Mouse (Mus musculus) G1E (cell line): ENCODE measurements around the gene Stx1a. TPM values are rescaled to one million over a fixed set of nuclear protein-coding genes. Genes with fewer than 3 reads are reported as not detected.

Experiments
- ATAC-seq: 2 replicates; pipeline ENCODE4 v1.8.0; 2016; ENCODE audit warnings: mild to moderate bottlenecking; ENCODE audit not compliant: insufficient number of reproducible peaks, poor library complexity, low FRiP score, severe bottlenecking; ENCODE audit errors: extremely low read depth
- DNase-seq: peaks from one replicate; pipeline ENCODE4 v3.0.0; 2012; ENCODE audit warnings: low spot score
- H3K27me3 ChIP-seq: 2 replicates; pipeline ENCODE4 v1.6.1; 2012; ENCODE audit warnings: mild to moderate bottlenecking, low read length, inconsistent platforms; ENCODE audit not compliant: insufficient read depth
- H3K36me3 ChIP-seq: replicated peaks from 2 replicates; pipeline ENCODE3; 2012; ENCODE audit warnings: mild to moderate bottlenecking, inconsistent platforms
- H3K4me1 ChIP-seq: 2 replicates; pipeline ENCODE4 v1.6.1; 2012; ENCODE audit warnings: low read depth, low read length, inconsistent platforms, mixed read lengths; ENCODE audit not compliant: insufficient read depth
- H3K4me3 ChIP-seq: 2 replicates; pipeline ENCODE4 v1.5.1; 2012; ENCODE audit warnings: low read depth, mild to moderate bottlenecking, inconsistent platforms, low read length, moderate library complexity, mixed read lengths
- H3K9me3 ChIP-seq: replicated peaks from 2 replicates; pipeline ENCODE4 v1.6.1; 2012; ENCODE audit warnings: inconsistent platforms
- CTCF ChIP-seq: IDR thresholded peaks from 2 replicates; pipeline ENCODE4 v1.5.1; 2012; ENCODE audit warnings: low read depth, low read length, inconsistent platforms, mixed read lengths
- GATA1 ChIP-seq: IDR thresholded peaks from 2 replicates; pipeline ENCODE4 v1.6.1; 2012; ENCODE audit warnings: borderline replicate concordance, low read length, inconsistent platforms, mixed read lengths
- GATA2 ChIP-seq: IDR thresholded peaks from 2 replicates; pipeline ENCODE4 v1.6.1; 2012; ENCODE audit warnings: low read depth, low read length, inconsistent platforms, borderline replicate concordance
- POLR2AphosphoS5 ChIP-seq: IDR thresholded peaks from 2 replicates; pipeline ENCODE4 v1.6.1; 2012; ENCODE audit warnings: low read depth, low read length, inconsistent platforms; ENCODE audit not compliant: insufficient replicate concordance
- TAL1 ChIP-seq: conservative IDR thresholded peaks from 2 replicates; pipeline ENCODE4 v1.6.1; 2012; ENCODE audit warnings: low read depth, low read length, inconsistent platforms, mixed read lengths
- polyA plus RNA-seq: library from polyadenylated mRNA; stranded (reverse); fragments of >175 nt; gene quantifications from 2 replicates; pipeline ENCODE4 v1.2.3, GENCODE M21; 2012
- total RNA-seq, 2 experiments: library from RNA; stranded (forward) in 1 of 2; stranded (reverse) in 1 of 2; fragments of 200-1000 nt in 1 of 2; fragments of >200 nt in 1 of 2; fragmentation: Nextera tagmentation in 1 of 2; gene quantifications; 2 replicates each; pipeline ENCODE4 v1.2.3; 2014 to 2017

The Stx1a gene
- total and polyA plus RNA-seq, 3 experiments: 2.9 to 5.6 (median 4.1) TPM

GRCm38 (mm10) chr5:135076368-135076767 is 53.1 kb downstream of the Stx1a start:
- TF ChIP-seq GATA1 (no peak), TAL1 (no peak), POLR2AphosphoS5 (no peak), GATA2 (no peak), CTCF (no peak)
- Histone ChIP-seq H3K4me1 (peaks cover 30% of the 10 kb centered on the region), H3K36me3 (no peaks in the 10 kb centered on the region), H3K27me3 (peaks cover 43% of the 10 kb centered on the region), H3K9me3 (no peaks in the 10 kb centered on the region), H3K4me3 (no peak overlapping the region)
- DNase-seq (no peak), ATAC-seq (no peak)

- Histone ChIP-seq H3K4me3 (no peak overlapping the region), H3K36me3 (no peaks in the 10 kb centered on the region), H3K27me3 (peaks cover 44% of the 10 kb centered on the region), H3K9me3 (no peaks in the 10 kb centered on the region), H3K4me1 (peaks cover 30% of the 10 kb centered on the region)
- DNase-seq (no peak), ATAC-seq (no peak)
- TF ChIP-seq CTCF (no peak), GATA2 (no peak), POLR2AphosphoS5 (no peak), GATA1 (no peak), TAL1 (no peak)
Measured at GRCm38 (mm10) chr5:135076931-135077505, 53.7 kb downstream of the Stx1a start.

GRCm38 (mm10) chr5:135077564-135078481 is 54.5 kb downstream of the Stx1a start, which contains the start of gene Vps37d:
Vps37d (minus strand) TSS chr5:135078266.
- Histone ChIP-seq H3K36me3 (no peaks in the 10 kb centered on the region), H3K27me3 (peaks cover 46% of the 10 kb centered on the region), H3K4me1 (peaks cover 29% of the 10 kb centered on the region), H3K4me3 (peak within 1 kb of the TSS; percentile 68), H3K9me3 (no peaks in the 10 kb centered on the region)
- ATAC-seq: peak; percentile 34; the same call in 1 of the 2 replicates
- 0 out of 2 replicates have a peak, but pooled peaks have one; percentile 14 for TF ChIP-seq CTCF
- TF ChIP-seq POLR2AphosphoS5: no peak
- peak; percentile 69 for DNase-seq

GRCm38 (mm10) chr5:135078482-135078810 is 55.2 kb downstream of the Stx1a start:
- Histone ChIP-seq H3K9me3 (no peaks in the 10 kb centered on the region), H3K4me1 (peaks cover 24% of the 10 kb centered on the region), H3K36me3 (no peaks in the 10 kb centered on the region), H3K4me3 (peak overlapping the region; percentile 68; the same call in 1 of the 2 replicates), H3K27me3 (peaks cover 44% of the 10 kb centered on the region)
- TF ChIP-seq CTCF (no peak), GATA1 (no peak), TAL1 (no peak), POLR2AphosphoS5 (no peak), GATA2 (no peak)
- no peak for DNase-seq
- no peak for ATAC-seq

- peaks cover 23% of the 10 kb centered on the region for H3K4me1 ChIP-seq
- ATAC-seq: no peak
- no peak for TF ChIP-seq GATA1
- TF ChIP-seq CTCF: no peak
- TF ChIP-seq GATA2: no peak
- TF ChIP-seq TAL1: no peak
- no peak for TF ChIP-seq POLR2AphosphoS5
- no peak overlapping the region for H3K4me3 ChIP-seq
- H3K27me3 ChIP-seq: peaks cover 43% of the 10 kb centered on the region
- H3K36me3 ChIP-seq: no peaks in the 10 kb centered on the region
- no peak for DNase-seq
- H3K9me3 ChIP-seq: no peaks in the 10 kb centered on the region
Measured at GRCm38 (mm10) chr5:135079578-135079977, 56.3 kb downstream of the Stx1a start.

GRCm38 (mm10) chr5:135080539-135080938 is 57.3 kb downstream of the Stx1a start:
- Histone ChIP-seq H3K36me3 (no peaks in the 10 kb centered on the region), H3K9me3 (no peaks in the 10 kb centered on the region), H3K27me3 (peaks cover 45% of the 10 kb centered on the region), H3K4me1 (peaks cover 23% of the 10 kb centered on the region), H3K4me3 (no peak overlapping the region)
- no peak for TF ChIP-seq GATA1
- no peak for TF ChIP-seq CTCF
- TF ChIP-seq GATA2: no peak
- TF ChIP-seq POLR2AphosphoS5: no peak
- TF ChIP-seq TAL1: no peak
- ATAC-seq (no peak), DNase-seq (no peak)

- H3K27me3 ChIP-seq: peaks cover 63% of the 10 kb centered on the region
- no peaks in the 10 kb centered on the region for H3K36me3 ChIP-seq
Measured at GRCm38 (mm10) chr5:135086871-135087270, 63.6 kb downstream of the Stx1a start.

More at GRCm38 (mm10) chr5:135086871-135087270, 63.6 kb downstream of the Stx1a start:
- TF ChIP-seq POLR2AphosphoS5: no peak
- TF ChIP-seq GATA1: no peak
- no peak for TF ChIP-seq TAL1
- TF ChIP-seq CTCF: no peak
- TF ChIP-seq GATA2: no peak
- Histone ChIP-seq H3K9me3 (no peaks in the 10 kb centered on the region), H3K4me3 (no peak overlapping the region), H3K4me1 (no peaks in the 10 kb centered on the region; the same call in 1 of the 2 replicates)
- ATAC-seq (no peak), DNase-seq (no peak)
